Mouse (Mus musculus) embryonic facial prominence, embryonic 15.5 days (tissue): ENCODE data around the gene Fyb2. TPM values are rescaled to one million over a fixed set of nuclear protein-coding genes. Genes with fewer than 3 reads are reported as not detected.

Source experiments
- ATAC-seq: fragments of 200-750 bp; cut with Nextera tagmentation; 2 replicates; pipeline ENCODE4 v1.8.0; 2017; ENCODE audit warnings: low read depth, moderate TSS enrichment; ENCODE audit not compliant: insufficient number of reproducible peaks, low FRiP score, low TSS enrichment
- H3K27ac ChIP-seq: fragments of 300-500 bp; sonication (generic); replicated peaks from 2 replicates; pipeline ENCODE4 v1.5.1; 2015; ENCODE audit warnings: mild to moderate bottlenecking, inconsistent platforms
- H3K27me3 ChIP-seq: fragments of 300-500 bp; sonication (generic); 2 replicates; pipeline ENCODE4 v1.6.1; 2015; ENCODE audit warnings: inconsistent platforms
- H3K36me3 ChIP-seq: fragments of 300-500 bp; sonication (generic); 2 replicates; pipeline ENCODE4 v1.6.1; 2015; ENCODE audit warnings: mild to moderate bottlenecking, inconsistent platforms
- H3K4me1 ChIP-seq: fragments of 300-500 bp; sonication (generic); 2 replicates; pipeline ENCODE4 v1.6.1; 2015; ENCODE audit warnings: inconsistent platforms
- H3K4me2 ChIP-seq: fragments of 300-500 bp; sonication (generic); replicated peaks from 2 replicates; pipeline ENCODE4 v1.6.1; 2015; ENCODE audit warnings: mild to moderate bottlenecking, inconsistent platforms
- H3K4me3 ChIP-seq: fragments of 300-500 bp; sonication (generic); replicated peaks from 2 replicates; pipeline ENCODE4 v1.5.1; 2015; ENCODE audit warnings: mild to moderate bottlenecking, inconsistent platforms
- H3K9ac ChIP-seq: fragments of 300-500 bp; sonication (generic); 2 replicates; pipeline ENCODE4 v1.6.1; 2015; ENCODE audit warnings: inconsistent platforms
- H3K9me3 ChIP-seq: fragments of 300-500 bp; sonication (generic); replicated peaks from 2 replicates; pipeline ENCODE4 v1.6.1; 2016; ENCODE audit warnings: inconsistent platforms
- WGBS: fragments of 180-500 bp; shearing (Covaris S2); methylation state at CpG from one replicate; pipeline ENCODE4 v1.1.7; 2015; 5-methylcytosine and 5-hydroxymethylcytosine counted together
- polyA plus RNA-seq: library from polyadenylated mRNA; unstranded; fragments of >200 nt; fragmentation: Nextera tagmentation; extraction: Ambion mirVana; gene quantifications from 2 replicates; pipeline ENCODE4 v1.2.1, GENCODE M21; 2015

The Fyb2 gene
- polyA plus RNA-seq, 1 experiment from 2014 or later, result 0.67 TPM

- Histone ChIP-seq H3K4me3 (no peak overlapping the region), H3K27me3 (no peaks in the 10 kb centered on the region), H3K4me2 (no peak overlapping the region), H3K4me1 (no peaks in the 10 kb centered on the region), H3K36me3 (no peaks in the 10 kb centered on the region), H3K27ac (no peak overlapping the region), H3K9me3 (no peaks in the 10 kb centered on the region), H3K9ac (no peak overlapping the region)
- no peak for ATAC-seq
- 71% methylated on average over 1 of the region's 1 CpGs for WGBS
Measured at GRCm38 (mm10) chr4:104941895-104942294, 28.6 kb downstream of the Fyb2 start.

GRCm38 (mm10) chr4:104944482-104944881 lies 31.2 kb downstream of the Fyb2 start:
- H3K27me3 ChIP-seq, result no peaks in the 10 kb centered on the region
- no peaks in the 10 kb centered on the region for H3K36me3 ChIP-seq
- ATAC-seq, result no peak
- H3K4me3 ChIP-seq, result no peak overlapping the region
- no peaks in the 10 kb centered on the region for H3K9me3 ChIP-seq
- H3K27ac ChIP-seq, result no peak overlapping the region
- no peak overlapping the region for H3K4me2 ChIP-seq
- no peaks in the 10 kb centered on the region for H3K4me1 ChIP-seq
- 71% methylated on average over 1 of the region's 1 CpGs for WGBS
- H3K9ac ChIP-seq, result no peak overlapping the region

- H3K4me3 ChIP-seq, result no peak overlapping the region
- no peak overlapping the region for H3K4me2 ChIP-seq
- H3K4me1 ChIP-seq, result no peaks in the 10 kb centered on the region
- no peaks in the 10 kb centered on the region for H3K9me3 ChIP-seq
- WGBS, result 77% methylated on average over 4 of the region's 4 CpGs
- H3K27ac ChIP-seq, result no peak overlapping the region
- no peaks in the 10 kb centered on the region for H3K27me3 ChIP-seq
- no peak overlapping the region for H3K9ac ChIP-seq
- no peak for ATAC-seq
- H3K36me3 ChIP-seq, result no peaks in the 10 kb centered on the region
Measured at GRCm38 (mm10) chr4:104948886-104949285, 35.6 kb downstream of the Fyb2 start.

GRCm38 (mm10) chr4:104949304-104949703 lies 36.0 kb downstream of the Fyb2 start:
- H3K4me1 ChIP-seq, result no peaks in the 10 kb centered on the region
- H3K36me3 ChIP-seq, result no peaks in the 10 kb centered on the region
- no peak overlapping the region for H3K27ac ChIP-seq
- no peak for ATAC-seq
- no peak overlapping the region for H3K9ac ChIP-seq
- WGBS, result 71% methylated on average over 3 of the region's 3 CpGs
- H3K27me3 ChIP-seq, result no peaks in the 10 kb centered on the region
- no peaks in the 10 kb centered on the region for H3K9me3 ChIP-seq
- H3K4me2 ChIP-seq, result no peak overlapping the region
- H3K4me3 ChIP-seq, result no peak overlapping the region

GRCm38 (mm10) chr4:104951280-104951878 lies 38.1 kb downstream of the Fyb2 start:
- Histone ChIP-seq H3K9me3 (no peaks in the 10 kb centered on the region), H3K4me1 (no peaks in the 10 kb centered on the region), H3K4me2 (no peak overlapping the region), H3K27ac (no peak overlapping the region), H3K9ac (no peak overlapping the region), H3K36me3 (no peaks in the 10 kb centered on the region), H3K4me3 (no peak overlapping the region), H3K27me3 (no peaks in the 10 kb centered on the region)
- ATAC-seq, result no peak
- whole genome bisulfite sequencing, result 78% methylated on average over 4 of the region's 4 CpGs

GRCm38 (mm10) chr4:104956691-104957090 lies 43.4 kb downstream of the Fyb2 start:
- no peak overlapping the region for H3K4me3 ChIP-seq
- H3K4me1 ChIP-seq, result no peaks in the 10 kb centered on the region
- H3K27me3 ChIP-seq, result no peaks in the 10 kb centered on the region
- H3K4me2 ChIP-seq, result no peak overlapping the region
- no peak for ATAC-seq
- H3K9me3 ChIP-seq, result no peaks in the 10 kb centered on the region
- no peak overlapping the region for H3K9ac ChIP-seq
- no peak overlapping the region for H3K27ac ChIP-seq
- 48% methylated on average over 7 of the region's 7 CpGs for whole genome bisulfite sequencing
- H3K36me3 ChIP-seq, result no peaks in the 10 kb centered on the region

- no peaks in the 10 kb centered on the region for H3K27me3 ChIP-seq
- WGBS, result 62% methylated on average over 5 of the region's 5 CpGs
- H3K9me3 ChIP-seq, result no peaks in the 10 kb centered on the region
- no peak overlapping the region for H3K4me3 ChIP-seq
- no peak overlapping the region for H3K27ac ChIP-seq
- no peak overlapping the region for H3K9ac ChIP-seq
- no peak for ATAC-seq
- H3K4me1 ChIP-seq, result no peaks in the 10 kb centered on the region
- no peak overlapping the region for H3K4me2 ChIP-seq
- no peaks in the 10 kb centered on the region for H3K36me3 ChIP-seq
Measured at GRCm38 (mm10) chr4:104961431-104961830, 48.2 kb downstream of the Fyb2 start.

GRCm38 (mm10) chr4:104972606-104973005 lies 59.4 kb downstream of the Fyb2 start:
- no peaks in the 10 kb centered on the region for H3K27me3 ChIP-seq
- no peak overlapping the region for H3K4me3 ChIP-seq
- 80% methylated on average over 2 of the region's 2 CpGs for WGBS
- H3K27ac ChIP-seq, result no peak overlapping the region
- no peaks in the 10 kb centered on the region for H3K9me3 ChIP-seq
- H3K36me3 ChIP-seq, result no peaks in the 10 kb centered on the region
- no peaks in the 10 kb centered on the region for H3K4me1 ChIP-seq
- ATAC-seq, result no peak
- no peak overlapping the region for H3K4me2 ChIP-seq
- H3K9ac ChIP-seq, result no peak overlapping the region

GRCm38 (mm10) chr4:104975162-104975830 lies 62.0 kb downstream of the Fyb2 start:
- Histone ChIP-seq H3K27me3 (no peaks in the 10 kb centered on the region), H3K4me1 (no peaks in the 10 kb centered on the region), H3K9me3 (no peaks in the 10 kb centered on the region), H3K4me2 (no peak overlapping the region), H3K9ac (no peak overlapping the region), H3K27ac (no peak overlapping the region), H3K36me3 (no peaks in the 10 kb centered on the region), H3K4me3 (no peak overlapping the region)
- WGBS, result 71% methylated on average over 6 of the region's 6 CpGs
- ATAC-seq, result no peak

- 86% methylated on average over 5 of the region's 5 CpGs for WGBS
- Histone ChIP-seq H3K4me3 (no peak overlapping the region), H3K9ac (no peak overlapping the region), H3K4me1 (no peaks in the 10 kb centered on the region), H3K27me3 (no peaks in the 10 kb centered on the region), H3K27ac (no peak overlapping the region), H3K9me3 (no peaks in the 10 kb centered on the region), H3K4me2 (no peak overlapping the region), H3K36me3 (no peaks in the 10 kb centered on the region)
- ATAC-seq, result no peak
Measured at GRCm38 (mm10) chr4:104985960-104986632, 72.8 kb downstream of the Fyb2 start.

- no peak for ATAC-seq
- Histone ChIP-seq H3K4me3 (no peak overlapping the region), H3K4me1 (no peaks in the 10 kb centered on the region), H3K36me3 (no peaks in the 10 kb centered on the region), H3K27ac (no peak overlapping the region), H3K27me3 (no peaks in the 10 kb centered on the region), H3K9me3 (no peaks in the 10 kb centered on the region), H3K9ac (no peak overlapping the region), H3K4me2 (no peak overlapping the region)
- WGBS, result 73% methylated on average over 7 of the region's 7 CpGs
Measured at GRCm38 (mm10) chr4:104987631-104988030, 74.4 kb downstream of the Fyb2 start.
